Mouse (Mus musculus): ENCODE results near the gene Btbd35f15. TPM values are rescaled to one million over a fixed set of nuclear protein-coding genes. Genes with fewer than 3 reads are reported as not detected.

Gene Btbd35f15
- polyA plus RNA-seq (2014; fragmentation: Illumina TruSeq; extraction: RNeasy Lipid Tissue Mini Kit (QIAGEN cat#74804); ENCODE audit: insufficient read depth, low read depth, low replicate concordance): not detected

DNA sequence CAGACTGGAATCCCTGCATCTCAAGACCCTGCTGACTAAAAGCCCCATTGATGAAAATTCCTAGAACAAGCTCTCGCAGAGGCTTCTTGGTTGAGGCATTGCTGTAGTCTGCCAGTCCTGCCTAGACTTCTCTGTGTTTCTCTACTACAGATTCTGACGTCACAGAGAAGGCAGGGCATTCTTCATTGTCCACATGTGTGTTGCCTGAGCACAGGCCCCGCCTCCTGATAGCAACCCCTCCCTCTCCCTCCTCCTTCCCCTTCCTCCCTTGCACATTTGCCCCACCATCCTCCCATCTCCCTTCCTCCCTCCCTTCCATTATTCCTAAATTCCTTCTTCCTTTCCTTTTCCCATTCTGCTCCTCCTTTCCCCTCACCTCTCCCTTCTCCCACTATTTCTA lies at the start of gene Btbd35f15:
Gene Btbd35f15 (minus strand): TSS at position 101 of the 400 bp plus-strand sequence.

Other genes starting within 250 kb of the Btbd35f15 start
- not detected for gene Btbd35f13, start 79.9 kb upstream of the Btbd35f15 start, polyA plus RNA-seq (2014; fragmentation: Illumina TruSeq; extraction: RNeasy Lipid Tissue Mini Kit (QIAGEN cat#74804); ENCODE audit: insufficient read depth, low read depth, low replicate concordance)
- not detected for gene Btbd35f14, start 125.0 kb upstream of the Btbd35f15 start, polyA plus RNA-seq (2014; fragmentation: Illumina TruSeq; extraction: RNeasy Lipid Tissue Mini Kit (QIAGEN cat#74804); ENCODE audit: insufficient read depth, low read depth, low replicate concordance)

All from lung, adult 10 weeks (tissue).